Mouse (Mus musculus): Measurements from ENCODE around the gene Gm10570. TPM values are rescaled to one million over a fixed set of nuclear protein-coding genes. Genes with fewer than 3 reads are reported as not detected.

Gene Gm10570
- polyA plus RNA-seq (2012; rRNA removed), result 0.27 TPM in 1 of 2 replicates, not detected in the other

DNA sequence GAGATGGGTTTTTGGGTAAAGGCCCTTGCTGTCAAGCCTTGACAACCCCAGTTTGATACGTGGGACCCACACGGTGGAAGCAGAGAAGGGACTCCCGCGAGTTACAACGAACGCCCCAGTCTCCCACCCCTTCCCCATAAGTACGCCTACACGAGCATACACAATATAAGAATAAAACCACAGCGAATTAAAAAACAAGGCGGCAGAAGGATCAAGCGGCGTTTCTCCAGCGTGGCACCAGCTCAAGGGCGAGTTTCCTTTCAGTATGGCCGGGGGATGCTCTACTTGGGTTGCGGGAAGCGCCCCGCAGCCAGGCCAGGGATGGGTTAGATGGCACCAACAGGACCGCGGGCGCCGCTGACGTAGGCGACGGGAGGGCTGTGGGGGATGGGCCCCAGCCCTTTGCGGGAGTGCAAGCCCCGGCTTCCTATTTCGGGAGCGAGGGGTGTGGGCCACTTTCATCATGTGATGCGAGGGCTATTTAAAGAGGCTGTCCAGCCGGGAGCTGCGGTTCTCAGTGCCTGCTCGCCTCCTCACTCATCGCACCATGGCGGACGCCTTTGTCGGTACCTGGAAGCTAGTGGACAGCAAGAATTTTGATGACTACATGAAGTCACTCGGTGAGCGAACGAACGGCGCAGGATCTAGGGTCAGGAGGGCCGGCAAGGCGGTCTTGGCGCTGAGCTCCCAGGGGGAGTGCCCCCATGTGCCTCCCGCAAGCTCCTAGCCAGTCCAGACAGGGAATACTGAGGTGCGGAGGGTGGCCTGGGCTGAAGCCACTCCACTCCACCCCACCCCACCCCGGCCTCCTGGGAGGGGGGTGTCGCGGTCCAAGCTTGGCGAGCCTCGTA, at the start of gene Gm10570, which contains the start of gene Fabp3:
Gene Gm10570, minus strand, starts transcription at position 444 of the 851 bp plus-strand sequence.
Gene Fabp3, plus strand, starts transcription at position 365 of the 851 bp plus-strand sequence.
- 3% methylated on average over 52 of the region's 52 CpGs for WGBS
- H3K27me3 ChIP-seq (ENCODE audit: control insufficient read depth, insufficient read depth, low read length), result peaks cover 16% of the 10 kb centered on the region
- TF ChIP-seq CTCF (IDR thresholded peaks at IDR 0.05; ENCODE audit: extremely low read depth, insufficient read length, insufficient replicate concordance, low read depth, low read length) (no peak), POLR2A (IDR thresholded peaks at IDR 0.05; ENCODE audit: low read depth, low read length) (no peak)
- peak within 1 kb of the TSS; percentile 66 for H3K4me3 ChIP-seq (ENCODE audit: low read depth, low read length)
- peak within 1 kb of the TSS; percentile 8; the same call in 1 of the 2 replicates for H3K27ac ChIP-seq (ENCODE audit: insufficient read depth, low read depth, low read length)
- no peaks in the 10 kb centered on the region for H3K36me3 ChIP-seq (ENCODE audit: control insufficient read depth, insufficient read depth, low read length)
- H3K4me1 ChIP-seq (ENCODE audit: control insufficient read depth, insufficient read depth, insufficient read length, low read length), result peaks cover 15% of the 10 kb centered on the region

DNA sequence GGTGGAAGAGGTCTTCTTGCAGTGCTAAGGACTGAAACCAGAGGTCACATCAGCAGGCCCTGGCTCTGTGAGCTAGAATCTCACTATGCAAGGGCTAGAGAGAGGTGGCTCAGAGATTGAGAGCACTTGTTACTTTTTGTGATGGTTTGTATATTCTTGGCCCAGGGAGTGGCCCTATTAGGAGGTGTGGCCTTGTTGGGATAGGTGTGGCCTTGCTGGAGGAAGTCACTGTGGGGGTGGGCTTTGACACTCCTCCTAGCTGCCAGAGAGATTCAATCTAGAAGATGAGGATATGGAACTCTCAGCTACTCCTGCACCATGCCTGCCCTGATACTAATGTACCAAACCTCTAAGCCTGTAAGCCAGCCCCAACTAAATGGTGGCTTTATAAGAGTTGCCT, 49.5 kb upstream of the Gm10570 start:
- Histone ChIP-seq H3K27ac (ENCODE audit: insufficient read depth, low read depth, low read length) (no peak overlapping the region), H3K36me3 (ENCODE audit: control insufficient read depth, insufficient read depth, low read length) (peaks cover 3% of the 10 kb centered on the region), H3K4me3 (ENCODE audit: low read depth, low read length) (no peak overlapping the region), H3K27me3 (ENCODE audit: control insufficient read depth, insufficient read depth, low read length) (no peaks in the 10 kb centered on the region), H3K4me1 (ENCODE audit: control insufficient read depth, insufficient read depth, insufficient read length, low read length) (peaks cover 3% of the 10 kb centered on the region; the same call in 1 of the 2 replicates)
- TF ChIP-seq CTCF (IDR thresholded peaks at IDR 0.05; ENCODE audit: extremely low read depth, insufficient read length, insufficient replicate concordance, low read depth, low read length) (no peak), POLR2A (IDR thresholded peaks at IDR 0.05; ENCODE audit: low read depth, low read length) (no peak)

DNA sequence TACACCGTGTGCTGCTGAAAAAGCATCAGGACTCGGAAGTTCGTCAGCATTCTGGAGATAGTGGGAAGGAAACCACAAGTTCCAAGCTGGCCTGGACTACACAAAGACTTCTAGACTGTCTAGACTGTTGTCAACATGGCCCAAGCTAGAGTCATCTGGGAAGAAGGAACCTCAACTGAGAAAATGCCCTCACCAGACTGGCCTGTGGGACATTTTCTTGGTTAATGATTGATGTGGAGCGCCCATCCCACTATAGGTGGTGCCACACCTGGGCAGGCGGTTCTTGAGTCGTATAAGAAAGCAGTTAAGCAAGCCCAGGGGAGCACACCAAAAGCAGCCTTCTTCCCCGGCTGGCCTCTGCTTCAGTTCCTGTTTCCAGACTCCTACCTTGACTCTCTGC, 44.1 kb upstream of the Gm10570 start:
- no peaks in the 10 kb centered on the region for H3K27me3 ChIP-seq (ENCODE audit: control insufficient read depth, insufficient read depth, low read length)
- 0 out of 2 replicates have a peak overlapping the region, but pooled peaks have one; percentile 6 for H3K27ac ChIP-seq (ENCODE audit: insufficient read depth, low read depth, low read length)
- no peak for TF ChIP-seq CTCF (IDR thresholded peaks at IDR 0.05; ENCODE audit: extremely low read depth, insufficient read length, insufficient replicate concordance, low read depth, low read length)
- no peak for TF ChIP-seq POLR2A (IDR thresholded peaks at IDR 0.05; ENCODE audit: low read depth, low read length)
- 27% methylated on average over 7 of the region's 7 CpGs for WGBS
- peaks cover 3% of the 10 kb centered on the region; the same call in 1 of the 2 replicates for H3K4me1 ChIP-seq (ENCODE audit: control insufficient read depth, insufficient read depth, insufficient read length, low read length)
- peaks cover 20% of the 10 kb centered on the region; the same call in 1 of the 2 replicates for H3K36me3 ChIP-seq (ENCODE audit: control insufficient read depth, insufficient read depth, low read length)
- H3K4me3 ChIP-seq (ENCODE audit: low read depth, low read length), result no peak overlapping the region

DNA sequence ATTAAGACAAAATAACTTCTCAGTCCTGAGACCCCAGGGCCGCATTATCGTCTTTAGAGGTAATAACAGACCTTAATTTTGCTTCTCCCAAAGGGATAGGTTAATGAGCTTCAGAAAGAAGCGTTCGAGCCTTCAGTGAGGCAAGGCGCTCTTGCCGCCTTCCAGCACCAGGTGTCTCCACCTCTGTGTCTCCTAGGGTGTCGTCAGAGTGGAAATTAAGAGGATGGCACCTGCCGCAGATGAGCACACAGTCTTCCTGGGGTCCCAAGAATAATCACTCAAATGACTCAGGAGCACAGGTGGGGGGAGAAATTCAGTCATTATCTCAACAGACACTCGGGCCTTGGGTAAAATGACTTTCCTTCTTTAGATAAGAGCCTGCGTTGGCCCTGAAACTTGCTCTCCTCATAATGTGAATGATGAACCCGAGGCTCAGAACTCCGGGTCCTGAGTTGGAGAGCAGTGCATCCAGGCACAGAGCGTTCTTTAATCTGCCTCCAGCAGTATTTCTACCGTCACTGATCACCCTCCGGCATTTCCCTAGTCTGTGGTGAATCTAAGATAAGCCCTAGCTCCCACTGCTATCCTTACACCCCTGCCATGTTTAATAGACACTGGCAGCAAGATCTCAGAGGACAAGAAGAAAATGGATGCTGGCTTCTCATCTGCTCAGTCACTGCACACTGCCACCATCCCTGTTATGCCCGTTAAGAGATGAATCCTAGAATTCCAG, 42.4 kb upstream of the Gm10570 start:
- no peak overlapping the region for H3K4me3 ChIP-seq (ENCODE audit: low read depth, low read length)
- H3K36me3 ChIP-seq (ENCODE audit: control insufficient read depth, insufficient read depth, low read length), result peaks cover 20% of the 10 kb centered on the region; the same call in 1 of the 2 replicates
- WGBS, result 86% methylated on average over 16 of the region's 16 CpGs
- no peak for TF ChIP-seq CTCF (IDR thresholded peaks at IDR 0.05; ENCODE audit: extremely low read depth, insufficient read length, insufficient replicate concordance, low read depth, low read length)
- TF ChIP-seq POLR2A (IDR thresholded peaks at IDR 0.05; ENCODE audit: low read depth, low read length), result no peak
- peaks cover 3% of the 10 kb centered on the region; the same call in 1 of the 2 replicates for H3K4me1 ChIP-seq (ENCODE audit: control insufficient read depth, insufficient read depth, insufficient read length, low read length)
- no peaks in the 10 kb centered on the region for H3K27me3 ChIP-seq (ENCODE audit: control insufficient read depth, insufficient read depth, low read length)
- no peak overlapping the region for H3K27ac ChIP-seq (ENCODE audit: insufficient read depth, low read depth, low read length)

DNA sequence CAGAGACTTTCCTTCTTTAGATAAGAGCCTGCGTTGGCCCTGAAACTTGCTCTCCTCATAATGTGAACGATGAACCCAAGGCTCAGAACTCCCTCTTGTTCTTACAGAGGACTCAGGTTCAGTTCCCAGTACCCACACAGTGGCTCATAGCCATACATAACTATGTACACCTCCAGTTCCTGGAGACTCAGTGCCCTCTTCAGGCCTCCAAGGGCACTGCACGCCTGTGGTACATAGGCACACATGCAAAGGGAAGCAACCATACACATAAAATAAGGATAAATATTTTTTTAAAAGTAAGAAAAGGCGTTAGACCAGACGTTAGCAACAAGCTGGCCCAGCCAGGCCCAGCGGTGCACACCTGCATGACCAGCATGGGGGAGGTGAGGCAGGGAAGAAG, 41.2 kb upstream of the Gm10570 start:
- 97% methylated on average over 6 of the region's 6 CpGs for WGBS
- Histone ChIP-seq H3K27ac (ENCODE audit: insufficient read depth, low read depth, low read length) (no peak overlapping the region), H3K36me3 (ENCODE audit: control insufficient read depth, insufficient read depth, low read length) (peaks cover 20% of the 10 kb centered on the region; the same call in 1 of the 2 replicates), H3K4me3 (ENCODE audit: low read depth, low read length) (no peak overlapping the region), H3K27me3 (ENCODE audit: control insufficient read depth, insufficient read depth, low read length) (no peaks in the 10 kb centered on the region), H3K4me1 (ENCODE audit: control insufficient read depth, insufficient read depth, insufficient read length, low read length) (peaks cover 3% of the 10 kb centered on the region; the same call in 1 of the 2 replicates)
- TF ChIP-seq POLR2A (IDR thresholded peaks at IDR 0.05; ENCODE audit: low read depth, low read length) (no peak), CTCF (IDR thresholded peaks at IDR 0.05; ENCODE audit: extremely low read depth, insufficient read length, insufficient replicate concordance, low read depth, low read length) (peak; percentile 18; the same call in 1 of the 2 replicates)

DNA sequence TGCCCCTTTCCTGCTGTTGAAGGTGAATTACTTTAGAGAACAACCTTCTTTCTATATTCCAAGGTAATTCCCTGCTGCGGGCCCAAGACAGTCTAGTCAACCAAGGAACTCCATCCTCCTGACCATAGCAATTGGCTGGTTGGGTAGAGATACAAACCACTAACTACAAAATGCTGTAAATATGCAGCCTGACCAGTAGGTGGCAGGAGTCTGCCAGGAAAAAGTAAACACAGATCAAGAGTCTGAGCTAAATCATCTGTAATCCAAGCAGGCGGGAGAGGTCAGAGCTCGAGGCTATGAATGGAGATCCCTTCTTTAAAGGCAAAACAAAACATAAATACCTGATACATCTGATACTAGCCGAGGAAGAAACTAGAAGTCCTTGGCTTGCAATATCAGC, 33.2 kb upstream of the Gm10570 start:
- no peak for TF ChIP-seq POLR2A (IDR thresholded peaks at IDR 0.05; ENCODE audit: low read depth, low read length)
- TF ChIP-seq CTCF (IDR thresholded peaks at IDR 0.05; ENCODE audit: extremely low read depth, insufficient read length, insufficient replicate concordance, low read depth, low read length), result peak; percentile 13; the same call in 1 of the 2 replicates
- H3K4me1 ChIP-seq (ENCODE audit: control insufficient read depth, insufficient read depth, insufficient read length, low read length), result no peaks in the 10 kb centered on the region
- no peaks in the 10 kb centered on the region for H3K27me3 ChIP-seq (ENCODE audit: control insufficient read depth, insufficient read depth, low read length)
- WGBS, result 21% methylated on average over 4 of the region's 4 CpGs
- H3K36me3 ChIP-seq (ENCODE audit: control insufficient read depth, insufficient read depth, low read length), result peaks cover 19% of the 10 kb centered on the region
- H3K4me3 ChIP-seq (ENCODE audit: low read depth, low read length), result no peak overlapping the region
- H3K27ac ChIP-seq (ENCODE audit: insufficient read depth, low read depth, low read length), result no peak overlapping the region
